Mouse (Mus musculus): ENCODE results near the gene Cacna2d2.
A peak's percentile ranks its signal among the peaks of the same experiment; 100 is the strongest.
"Not testable (repeated sequence)": the region's sequence is repeated elsewhere in the genome, so short reads cannot be mapped to it uniquely, and the experiment has no call there.

Cacna2d2 gene

GRCm38 (mm10) chr9:107554319-107554825 lies 155.0 kb downstream of the Cacna2d2 start:
- peak; percentile 94 for DNase-seq (ENCODE audit: low spot score)

- no peak for DNase-seq (ENCODE audit: low spot score)
Measured at GRCm38 (mm10) chr9:107555031-107555457, 155.6 kb downstream of the Cacna2d2 start.

DNA sequence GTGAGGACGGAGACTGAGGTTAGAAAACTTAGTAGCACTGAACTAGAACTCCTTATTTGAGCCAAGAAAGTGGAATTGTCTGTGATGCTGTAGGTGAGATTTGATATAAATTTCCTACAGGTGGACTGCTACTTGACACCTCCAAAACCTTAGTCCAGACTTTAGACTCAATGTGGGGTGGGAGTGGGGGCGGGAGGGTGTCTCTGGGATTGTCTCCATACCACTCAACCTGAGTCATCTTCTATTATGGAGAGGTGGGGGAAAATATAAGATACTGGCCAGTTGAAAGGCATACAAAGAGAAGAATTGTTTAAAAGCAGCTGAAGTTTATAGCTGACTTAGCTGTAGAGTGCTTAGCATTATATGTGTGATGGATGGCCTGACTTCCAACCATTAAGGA lies 156.3 kb downstream of the Cacna2d2 start:
- DNase-seq (ENCODE audit: low spot score): no peak

DNA sequence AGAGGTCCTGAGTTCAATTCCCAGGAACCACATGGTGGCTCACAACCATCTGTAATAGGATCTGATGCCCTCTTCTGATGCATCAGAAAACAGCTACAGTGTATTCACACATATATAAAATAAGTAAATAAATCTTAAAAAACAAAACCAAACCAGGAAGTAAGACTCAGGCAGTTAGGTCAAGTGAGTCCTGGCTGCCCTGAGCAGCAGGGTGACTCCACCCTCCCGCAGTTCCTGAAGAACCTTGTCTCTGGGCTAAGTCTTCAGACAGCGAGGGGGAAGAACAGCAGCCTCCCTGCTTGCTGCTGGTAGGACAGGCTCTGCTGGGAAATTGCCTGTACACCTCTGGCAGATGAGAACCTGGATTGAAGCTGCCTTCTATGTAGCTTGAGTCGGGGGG lies 156.9 kb downstream of the Cacna2d2 start:
- no peak for DNase-seq (ENCODE audit: low spot score)

DNA sequence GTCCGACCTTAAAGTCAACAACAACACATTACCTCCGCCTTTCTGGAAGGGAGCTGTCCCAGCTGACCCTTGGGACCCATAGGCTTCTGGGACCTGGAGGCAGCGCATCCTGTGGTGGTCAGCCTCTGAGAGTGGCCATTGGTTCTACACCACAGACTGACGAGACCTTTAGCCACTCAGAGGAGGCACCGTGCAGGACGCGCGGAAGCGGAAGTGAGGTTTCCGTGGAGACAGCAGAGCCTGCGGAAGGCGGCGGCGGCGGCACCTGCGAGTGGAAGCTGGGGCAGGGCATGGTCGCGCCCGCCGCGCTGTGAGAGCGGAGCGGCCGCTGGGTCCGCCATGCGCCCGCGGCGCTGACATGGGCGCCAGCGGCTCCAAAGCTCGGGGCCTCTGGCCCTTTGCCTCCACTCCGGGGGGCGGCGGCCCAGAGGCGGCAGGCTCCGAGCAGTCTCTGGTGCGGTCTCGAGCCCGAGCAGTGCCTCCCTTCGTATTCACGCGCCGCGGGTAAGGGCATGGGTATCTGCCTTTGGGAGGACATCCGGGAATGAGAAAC lies 163.7 kb downstream of the Cacna2d2 start, which contains the start of gene Tusc2:
Tusc2 (plus strand) TSS at position 227 of the 553 bp plus-strand sequence.
- peak; percentile 92 for DNase-seq (ENCODE audit: low spot score)

GRCm38 (mm10) chr9:107565556-107565955 lies 166.1 kb downstream of the Cacna2d2 start:
- not testable (repeated sequence) for DNase-seq (ENCODE audit: low spot score)

DNA sequence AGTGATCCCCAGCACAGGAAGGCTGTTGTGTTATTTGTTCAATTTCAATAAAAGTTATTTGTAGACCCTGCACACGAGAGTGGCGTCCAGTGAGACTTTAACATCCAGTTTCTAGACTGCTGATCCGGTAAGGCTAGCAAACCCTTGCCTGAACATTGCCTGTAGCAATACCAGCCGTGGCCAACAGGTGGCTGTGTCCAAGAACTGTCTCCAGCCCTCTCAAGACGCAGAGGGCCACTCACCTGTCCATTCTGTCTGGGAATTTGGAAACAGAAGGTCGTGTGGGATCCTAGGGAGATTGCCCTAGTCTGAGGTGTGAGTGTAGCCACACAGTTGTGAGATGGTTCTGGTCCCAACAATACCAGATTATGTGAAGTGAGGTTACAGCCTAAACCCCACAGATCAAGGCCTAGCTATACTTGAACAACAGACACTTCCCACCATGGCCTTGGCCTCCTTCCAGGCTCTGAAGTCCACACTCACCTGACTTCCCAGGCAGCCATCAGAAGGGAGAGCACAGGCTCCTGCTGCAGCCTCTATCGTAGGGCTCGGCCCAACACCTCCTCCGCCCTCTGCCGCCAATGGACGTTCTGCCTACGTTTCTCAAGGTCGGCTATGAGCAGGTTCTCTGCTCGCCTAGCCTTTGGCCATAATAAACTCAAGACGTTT lies 166.8 kb downstream of the Cacna2d2 start:
- DNase-seq (ENCODE audit: low spot score): no peak

- DNase-seq (ENCODE audit: low spot score): no peak
Measured at GRCm38 (mm10) chr9:107566855-107567254, 167.4 kb downstream of the Cacna2d2 start.

- no peak for DNase-seq (ENCODE audit: low spot score)
Measured at GRCm38 (mm10) chr9:107567702-107568319, 168.4 kb downstream of the Cacna2d2 start, which contains the start of gene Hyal2. Gene Hyal2, plus strand, starts transcription at chr9:107567945.

DNA sequence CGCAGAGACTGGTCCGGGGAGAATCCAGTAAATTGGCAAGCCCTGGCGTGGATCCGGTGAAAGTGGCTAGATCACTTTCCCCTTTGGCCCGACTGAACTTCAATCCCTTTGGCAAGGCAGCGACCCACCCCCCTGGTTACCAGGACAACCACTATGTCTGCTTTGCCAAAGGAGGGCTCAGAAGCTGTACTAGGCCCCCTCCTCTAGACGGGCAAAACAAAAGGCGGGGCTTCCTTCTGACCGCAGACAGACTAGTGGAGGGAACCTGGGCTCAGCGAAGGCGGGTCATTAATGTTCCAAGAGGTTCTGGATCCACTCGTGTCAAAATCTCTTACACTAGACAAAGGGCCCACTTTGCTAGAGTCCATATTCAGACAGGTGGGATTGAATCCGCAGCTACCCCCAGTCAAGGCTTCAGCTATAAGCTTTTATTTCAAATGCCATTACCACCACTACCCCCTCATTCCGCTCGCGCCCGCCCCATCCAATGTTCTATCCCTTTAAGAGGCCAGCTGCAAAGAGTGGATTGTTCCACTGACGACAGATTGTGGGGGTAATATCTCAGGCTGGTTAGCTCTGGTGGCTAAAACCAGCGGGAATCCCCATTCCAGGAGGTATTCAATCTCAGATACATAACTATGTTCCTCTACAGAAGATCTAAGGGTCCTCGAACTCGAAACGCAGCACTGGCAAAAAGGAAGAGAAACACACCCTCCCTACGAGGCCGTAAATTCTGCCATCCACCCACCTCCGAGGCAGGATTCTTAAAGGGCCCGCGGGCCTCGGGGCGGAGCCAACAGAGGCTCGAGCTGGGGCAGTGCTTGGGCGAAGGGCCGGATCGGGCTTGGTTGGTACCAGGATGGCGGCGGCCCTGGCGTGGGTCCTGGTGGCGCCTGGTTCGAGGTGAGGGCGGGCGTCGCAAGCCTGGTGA lies 169.2 kb downstream of the Cacna2d2 start:
- peak; percentile 80 for DNase-seq (ENCODE audit: low spot score)

GRCm38 (mm10) chr9:107569270-107569669 lies 169.9 kb downstream of the Cacna2d2 start:
- no peak for DNase-seq (ENCODE audit: low spot score)

- no peak for DNase-seq (ENCODE audit: low spot score)
Measured at GRCm38 (mm10) chr9:107570016-107570415, 170.6 kb downstream of the Cacna2d2 start.

DNA sequence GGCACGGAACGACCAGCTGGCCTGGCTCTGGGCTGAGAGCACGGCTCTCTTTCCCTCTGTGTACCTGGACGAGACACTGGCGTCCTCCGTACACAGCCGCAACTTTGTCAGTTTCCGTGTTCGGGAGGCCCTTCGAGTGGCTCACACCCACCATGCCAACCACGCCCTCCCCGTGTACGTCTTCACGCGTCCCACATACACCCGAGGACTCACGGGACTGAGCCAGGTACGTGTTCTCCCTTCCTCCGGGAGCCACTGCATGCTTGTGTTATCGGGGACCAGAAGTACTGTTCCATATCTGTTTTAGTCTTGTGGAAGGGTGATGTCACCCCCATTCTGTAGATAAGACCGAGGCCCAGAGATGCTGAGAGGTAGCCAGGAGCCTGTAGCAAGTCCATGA lies 171.4 kb downstream of the Cacna2d2 start:
- DNase-seq (ENCODE audit: low spot score): no peak

GRCm38 (mm10) chr9:107571534-107572326 lies 172.3 kb downstream of the Cacna2d2 start:
- no peak for DNase-seq (ENCODE audit: low spot score)

GRCm38 (mm10) chr9:107572327-107572662 lies 172.9 kb downstream of the Cacna2d2 start:
- DNase-seq (ENCODE audit: low spot score): no peak

GRCm38 (mm10) chr9:107573774-107574173 lies 174.4 kb downstream of the Cacna2d2 start:
- DNase-seq (ENCODE audit: low spot score): not testable (repeated sequence)

GRCm38 (mm10) chr9:107575579-107576356 lies 176.4 kb downstream of the Cacna2d2 start:
- DNase-seq (ENCODE audit: low spot score): no peak

DNA sequence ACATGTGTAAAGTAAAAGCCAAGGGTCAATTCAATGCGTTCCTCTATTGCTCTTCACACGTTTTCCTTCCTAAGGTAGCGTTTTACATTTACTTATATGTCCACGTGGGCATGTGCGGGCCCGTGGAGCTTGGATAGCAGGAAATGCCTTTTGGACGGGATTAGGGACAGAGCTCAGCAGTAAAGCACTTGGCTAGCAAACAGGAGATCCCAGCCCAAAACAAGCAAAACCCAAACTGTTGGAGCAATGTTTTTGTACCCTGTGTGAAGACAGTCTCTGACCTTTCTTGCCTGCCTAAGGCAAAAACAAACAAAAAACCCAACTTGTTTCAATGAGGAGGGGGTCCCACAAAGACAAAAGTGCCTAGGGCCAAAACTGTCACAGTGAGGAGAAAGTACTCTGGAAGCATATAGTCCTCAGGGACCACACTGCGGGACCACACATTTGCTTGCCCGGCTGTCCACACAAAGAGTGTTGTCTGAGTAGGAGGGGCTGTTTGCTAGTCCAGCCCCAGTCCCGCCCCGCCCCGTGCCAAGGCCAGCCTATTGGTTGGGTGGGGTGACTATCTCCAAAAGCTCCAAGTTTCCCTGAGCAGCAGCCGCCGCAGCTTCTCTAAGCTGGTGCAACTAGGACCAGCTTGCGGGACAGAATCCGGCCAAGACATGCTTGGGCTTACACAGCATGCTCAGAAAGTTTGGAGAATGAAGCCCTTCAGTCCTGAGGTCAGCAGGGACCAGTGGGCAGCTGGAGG lies 177.1 kb downstream of the Cacna2d2 start, which contains the start of gene Hyal1:
Hyal1 (plus strand) TSS at position 571 of the 751 bp plus-strand sequence.
- peak; percentile 78 for DNase-seq (ENCODE audit: low spot score)

- DNase-seq (ENCODE audit: low spot score): no peak
Measured at GRCm38 (mm10) chr9:107577871-107578270, 178.5 kb downstream of the Cacna2d2 start.
